Mouse (Mus musculus) gastrocnemius, postnatal 36 days (tissue): ENCODE measurements around the gene Olfr855. TPM values are rescaled to one million over a fixed set of nuclear protein-coding genes. Genes with fewer than 3 reads are reported as not detected.
A peak's percentile ranks its signal among the peaks of the same experiment; 100 is the strongest.

ENCODE experiments used
- DNase-seq, 2 experiments: peaks; one replicate each; pipeline ENCODE4 v3.0.0; 2022
- intact Hi-C: fragments of 180-260 bp; cut with DNase I; formaldehyde crosslinking; loops from one replicate; pipeline ENCODE4 v1.15.1; 2025
- long read RNA-seq, 2 experiments: library from polyadenylated mRNA; stranded (forward); transcript quantifications; one replicate each; pipeline ENCODE4 v2.0.0; 2021
- total RNA-seq, 2 experiments: library from RNA; stranded (reverse); gene quantifications; 2 replicates each; pipeline ENCODE4 v1.2.3; 2021

Olfr855 gene
- total RNA-seq = not detected
- long read RNA-seq, experiment 1 = 0 reads
- long read RNA-seq, experiment 2 = 0 reads

- intact Hi-C loops = loop anchor here (10.0 kb wide), 1 partner anchor 102 kb away; no protein-coding TSS in a partner anchor
- DNase-seq = no peak
Measured at GRCm38 (mm10) chr9:19582317-19582716, at the start of gene Olfr855. Olfr855 (plus strand) TSS chr9:19582617.

GRCm38 (mm10) chr9:19540976-19541375, 41.4 kb upstream of the Olfr855 start, which contains the start of gene Olfr853:
Olfr853 (minus strand) TSS chr9:19541076.
- no peak for DNase-seq
- intact Hi-C loops = no loop called here

GRCm38 (mm10) chr9:19567282-19567681, 15.1 kb upstream of the Olfr855 start, which contains the start of gene Olfr854:
Olfr854 (minus strand) TSS chr9:19567382.
- intact Hi-C loops = no loop called here
- DNase-seq = no peak

- DNase-seq = no peak
- intact Hi-C loops = no loop called here
Measured at GRCm38 (mm10) chr9:19621297-19621696, 38.9 kb downstream of the Olfr855 start.

- peak; percentile 71 to 78 for DNase-seq
- intact Hi-C loops = no loop called here
Measured at GRCm38 (mm10) chr9:19621843-19622822, 39.7 kb downstream of the Olfr855 start, which contains the start of gene Zfp317. Zfp317 (plus strand) TSS chr9:19622102.

- intact Hi-C loops = no loop called here
- no peak for DNase-seq
Measured at GRCm38 (mm10) chr9:19629574-19629973, 47.2 kb downstream of the Olfr855 start.

Other genes starting within 250 kb of the Olfr855 start
- not detected for gene Olfr845, start 246.2 kb upstream of the Olfr855 start, total RNA-seq
- gene Olfr846, start 218.6 kb upstream of the Olfr855 start, total RNA-seq = not detected
- gene Olfr847, start 203.9 kb upstream of the Olfr855 start, total RNA-seq = not detected
- gene Olfr849, start 142.4 kb upstream of the Olfr855 start, total RNA-seq = not detected
- not detected for gene Olfr850, start 104.4 kb upstream of the Olfr855 start, total RNA-seq
- not detected for gene Olfr851, start 89.3 kb upstream of the Olfr855 start, total RNA-seq
- gene Olfr853, start 41.5 kb upstream of the Olfr855 start, total RNA-seq = not detected
- gene Olfr854, start 15.2 kb upstream of the Olfr855 start, total RNA-seq = not detected
- gene Zfp317, start 39.5 kb downstream of the Olfr855 start, total RNA-seq = 10 to 100 TPM; 11.1 to 13.0 TPM
- gene Olfr857, start 126.8 kb downstream of the Olfr855 start, total RNA-seq = not detected
- not detected for gene Olfr58, start 197.7 kb downstream of the Olfr855 start, total RNA-seq
- gene Olfr859, start 222.3 kb downstream of the Olfr855 start, total RNA-seq = not detected